Mouse (Mus musculus): Measurements from ENCODE around the gene Usp24.
"Not testable (repeated sequence)": the region's sequence is repeated elsewhere in the genome, so short reads cannot be mapped to it uniquely, and the experiment has no call there.

- TF ChIP-seq POLR2A (IDR thresholded peaks at IDR 0.05; ENCODE audit: low read depth, low read length); CTCF (conservative IDR thresholded peaks at IDR 0.05; ENCODE audit: insufficient read depth, insufficient read length, low read depth, low read length): not testable (repeated sequence)
Measured at GRCm38 (mm10) chr4:106329171-106329570, 13.2 kb downstream of the Usp24 start.
